In the genomic region with DNA sequence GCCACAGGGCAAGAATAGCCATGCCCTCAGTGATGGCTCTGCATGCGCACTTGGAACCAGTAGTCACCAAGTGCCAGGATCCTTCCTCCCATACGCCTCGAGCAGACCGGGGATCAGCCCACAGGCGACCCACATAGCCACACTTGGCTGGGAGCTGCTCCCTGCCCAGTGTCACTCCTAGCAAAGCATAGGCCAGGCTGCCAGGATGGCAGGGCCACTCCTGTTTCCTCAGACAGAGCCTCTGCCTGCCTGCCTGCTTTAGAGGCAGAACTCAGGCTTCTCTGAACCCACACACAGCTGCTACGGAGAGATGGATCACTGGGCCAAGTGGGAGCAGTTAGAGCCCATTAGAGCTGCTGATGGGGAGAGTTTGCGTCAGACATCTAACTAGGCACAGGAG, we compare ENCODE assay signal across 11 mouse cellular contexts. TPM values are rescaled to one million over a fixed set of nuclear protein-coding genes. Genes with fewer than 3 reads are reported as not detected.
DNase-seq lines count a peak whose midpoint lies in the region; ATAC-seq and TF ChIP-seq lines count a peak whose summit lies in the region.
"Had no signal": no experiment of that assay in that cellular context is flagged by ENCODE, and none has a peak within 500 bp of the region (broad histone marks: within the 10 kb centered on the region; RNA-seq: fewer than 3 reads in every experiment).

No protein-coding gene starts in this region.

- no peak for ATAC-seq in midbrain, embryonic 15.5 days (replicated peaks)
- ATAC-seq: hindbrain, postnatal 0 days had no signal

- intact Hi-C loops in heart, adult 2 months (cut with DNase I) = no loop called here
- intact Hi-C loops in left cerebral cortex, postnatal 36 days (cut with DNase I) = no loop called here
- intact Hi-C loops in left cerebral cortex, postnatal 4 days (cut with DNase I) = no loop called here

- H3K4me2 ChIP-seq in midbrain, embryonic 15.5 days = no peak overlapping the region
- H3K4me2 ChIP-seq: lung, embryonic 14.5 days; midbrain, embryonic 12.5 days had no signal

- H3K27me3 ChIP-seq in heart, embryonic 10.5 days (ENCODE audit: insufficient read depth, poor library complexity, severe bottlenecking) = no peaks in the 10 kb centered on the region
- no peaks in the 10 kb centered on the region for H3K27me3 ChIP-seq in heart, adult 2 months (ENCODE audit: control insufficient read depth, insufficient read depth, low read length)
- H3K27me3 ChIP-seq in midbrain, embryonic 15.5 days (replicated peaks) = no peaks in the 10 kb centered on the region
- H3K27me3 ChIP-seq: midbrain, embryonic 12.5 days had no signal

- no peak for TF ChIP-seq EP300 in heart, adult 2 months (IDR thresholded peaks at IDR 0.05; ENCODE audit: insufficient read depth, low read depth, low read length)

- H3K9ac ChIP-seq in heart, adult 2 months (ENCODE audit: low read depth, low read length) = no peak overlapping the region
- H3K9ac ChIP-seq in midbrain, embryonic 15.5 days = no peak overlapping the region
- H3K9ac ChIP-seq: lung, embryonic 14.5 days; midbrain, embryonic 12.5 days had no signal

- H3K27ac ChIP-seq in heart, embryonic 10.5 days = peak overlapping the region; percentile 69
- H3K27ac ChIP-seq in heart, adult 2 months = no peak overlapping the region
- H3K27ac ChIP-seq in midbrain, embryonic 15.5 days = no peak overlapping the region
- H3K27ac ChIP-seq: hindbrain, postnatal 0 days; midbrain, embryonic 12.5 days had no signal

- no peak for DNase-seq in heart, embryonic 10.5 days (ENCODE audit: low spot score)
- no peak for DNase-seq in heart, adult 2 months
- peak; percentile 61 to 68 for DNase-seq in left cerebral cortex, postnatal 36 days (ENCODE audit: low spot score in 2 of 2)
- DNase-seq in left cerebral cortex, postnatal 4 days = no peak
- DNase-seq in gastrocnemius, postnatal 25 days = peak; percentile 71
- peak; percentile 57 for DNase-seq in skeletal muscle tissue, adult 2 months (ENCODE audit: low read depth, low spot score)
- no peak for DNase-seq in urinary bladder, postnatal 25 days (ENCODE audit: low spot score)
- DNase-seq: lung, embryonic 14.5 days had no signal

- H3K4me3 ChIP-seq in heart, embryonic 10.5 days = no peak overlapping the region
- H3K4me3 ChIP-seq in heart, adult 2 months = no peak overlapping the region
- no peak overlapping the region for H3K4me3 ChIP-seq in midbrain, embryonic 15.5 days
- H3K4me3 ChIP-seq: midbrain, embryonic 12.5 days had no signal

- WGBS in heart, embryonic 10.5 days = 92% methylated on average over 7 of the region's 7 CpGs
- 73% methylated on average over 7 of the region's 7 CpGs for WGBS in heart, adult 2 months
- 88% methylated on average over 7 of the region's 7 CpGs for WGBS in midbrain, embryonic 15.5 days

- no peaks in the 10 kb centered on the region for H3K9me3 ChIP-seq in heart, embryonic 10.5 days
- no peaks in the 10 kb centered on the region for H3K9me3 ChIP-seq in midbrain, embryonic 15.5 days
- H3K9me3 ChIP-seq: midbrain, embryonic 12.5 days had no signal

- no peak for TF ChIP-seq CTCF in heart, adult 2 months (IDR thresholded peaks at IDR 0.05)

- TF ChIP-seq POLR2A in heart, adult 2 months (IDR thresholded peaks at IDR 0.05; ENCODE audit: insufficient read depth, low read depth, low read length) = no peak

- H3K36me3 ChIP-seq in heart, embryonic 10.5 days = peaks cover 86% of the 10 kb centered on the region
- H3K36me3 ChIP-seq in heart, adult 2 months (ENCODE audit: control insufficient read depth, insufficient read depth, low read length) = peaks cover 6% of the 10 kb centered on the region
- no peaks in the 10 kb centered on the region for H3K36me3 ChIP-seq in midbrain, embryonic 15.5 days (replicated peaks)

- peaks cover 6% of the 10 kb centered on the region for H3K79me2 ChIP-seq in heart, adult 2 months (replicated peaks; ENCODE audit: control insufficient read depth, insufficient read depth, low read length)

- H3K4me1 ChIP-seq in heart, embryonic 10.5 days = peaks cover 67% of the 10 kb centered on the region
- H3K4me1 ChIP-seq in heart, adult 2 months (ENCODE audit: control insufficient read depth, insufficient read depth, low read length) = peaks cover 16% of the 10 kb centered on the region
- peaks cover 4% of the 10 kb centered on the region for H3K4me1 ChIP-seq in midbrain, embryonic 15.5 days

RNA-seq across cellular contexts. Expression of a gene that starts 36.8 kb away (rescaled TPM):
- 0.16 and 0.52 TPM in 2 replicates for polyA plus RNA-seq in heart, embryonic 10.5 days (2016; fragmentation: Nextera tagmentation; extraction: Ambion mirVana)
- total RNA-seq in heart, adult 2 months (2021) = under 1 TPM in 1 of 2 experiments, not detected in 1; 0.55 TPM
- 0.06 TPM in 1 of 2 replicates, not detected in the other for polyA plus RNA-seq in heart, adult 2 months (2012; rRNA removed)
- 1 to 10 TPM; 4.0 TPM for total RNA-seq in left cerebral cortex, postnatal 36 days (2021)
- under 1 TPM; 0.48 to 0.97 TPM for total RNA-seq in left cerebral cortex, postnatal 4 days (2021)
- total RNA-seq in gastrocnemius, postnatal 25 days (2021) = under 1 TPM in 1 of 2 experiments, not detected in 1; 0.21 TPM
- 0.18 and 0.23 TPM in 2 replicates for polyA plus RNA-seq in midbrain, embryonic 15.5 days (2015; fragmentation: Nextera tagmentation; extraction: Ambion mirVana)
- polyA plus RNA-seq: lung, embryonic 14.5 days had no signal

RNA-seq across cellular contexts. Expression of a gene that starts 48.4 kb away (rescaled TPM):
- 34.5 and 37.5 TPM in 2 replicates for polyA plus RNA-seq in heart, embryonic 10.5 days (2016; fragmentation: Nextera tagmentation; extraction: Ambion mirVana)
- 100 to 1,000 TPM in 1 of 2 experiments, 10 to 100 TPM in 1; 88.3 to 111 TPM for total RNA-seq in heart, adult 2 months (2021)
- polyA plus RNA-seq in heart, adult 2 months (2012; rRNA removed) = 30.4 and 46.8 TPM in 2 replicates
- 10 to 100 TPM; 58.0 to 77.6 TPM for total RNA-seq in left cerebral cortex, postnatal 36 days (2021)
- 10 to 100 TPM; 59.5 to 63.4 TPM for total RNA-seq in left cerebral cortex, postnatal 4 days (2021)
- 10 to 100 TPM; 51.0 to 72.0 TPM for total RNA-seq in gastrocnemius, postnatal 25 days (2021)
- 11.9 and 14.2 TPM in 2 replicates for polyA plus RNA-seq in midbrain, embryonic 15.5 days (2015; fragmentation: Nextera tagmentation; extraction: Ambion mirVana)

Comparison
In these comparisons a context has a peak if more than half of its experiments do, and no peak if none do; other contexts are left out.
1. DNase-seq: peak in left cerebral cortex, postnatal 36 days (2 of 2), gastrocnemius, postnatal 25 days (single experiment) and skeletal muscle tissue, adult 2 months (single experiment); none in heart, embryonic 10.5 days (single experiment), heart, adult 2 months (0 of 2), left cerebral cortex, postnatal 4 days (single experiment) and urinary bladder, postnatal 25 days (single experiment).